Mouse (Mus musculus): ENCODE measurements around the gene Hook1.
"Not testable (repeated sequence)": the region's sequence is repeated elsewhere in the genome, so short reads cannot be mapped to it uniquely, and the experiment has no call there.

Hook1 gene

DNA sequence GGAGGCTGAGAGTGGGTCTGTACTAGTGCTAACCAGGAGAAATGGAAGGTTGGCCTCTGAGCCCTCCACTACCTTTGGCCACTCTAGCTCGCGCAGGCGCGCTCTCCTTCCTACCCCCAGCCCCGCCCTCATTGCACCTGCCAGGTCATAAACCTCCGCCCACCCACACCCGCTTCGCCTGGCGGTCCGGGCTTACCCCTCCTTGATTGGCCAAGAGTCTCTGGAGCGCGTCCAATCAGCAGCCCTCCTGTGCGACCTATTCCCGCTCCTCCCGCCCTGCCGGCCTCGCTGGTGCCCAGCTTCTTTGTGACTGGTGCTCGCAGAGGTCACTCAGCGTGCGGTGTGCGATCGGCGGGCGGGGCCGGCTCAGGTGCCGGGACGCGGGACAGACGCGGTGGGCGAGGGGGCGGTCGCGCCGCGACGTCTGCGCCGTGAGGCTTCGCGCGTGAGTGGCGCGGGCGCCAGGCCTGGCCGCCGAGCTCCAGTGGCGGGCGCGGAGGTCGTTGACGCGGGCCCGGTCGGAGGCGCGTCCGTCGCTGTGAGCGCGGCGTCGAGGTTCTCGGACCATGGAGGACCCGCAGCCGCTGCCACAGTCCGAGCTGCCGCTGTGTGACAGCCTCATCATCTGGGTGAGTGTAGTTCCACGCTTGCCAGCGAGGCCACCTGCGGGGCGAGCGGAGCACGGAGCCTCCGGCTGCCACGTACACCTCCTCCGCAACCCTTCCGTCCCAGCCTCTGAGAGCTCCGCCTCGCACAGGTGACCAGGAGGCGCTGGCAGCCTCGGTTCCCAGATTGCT is at the start of gene Hook1:
Hook1 (plus strand) TSS at position 313 of the 797 bp plus-strand sequence.
- DNase-seq, result peak; percentile 93

- DNase-seq, result no peak
These were observed 49.3 kb upstream of the Hook1 start for GRCm38 (mm10) chr4:95917703-95918102.

- no peak for DNase-seq
These were observed 46.6 kb upstream of the Hook1 start for GRCm38 (mm10) chr4:95920448-95920847.

DNA sequence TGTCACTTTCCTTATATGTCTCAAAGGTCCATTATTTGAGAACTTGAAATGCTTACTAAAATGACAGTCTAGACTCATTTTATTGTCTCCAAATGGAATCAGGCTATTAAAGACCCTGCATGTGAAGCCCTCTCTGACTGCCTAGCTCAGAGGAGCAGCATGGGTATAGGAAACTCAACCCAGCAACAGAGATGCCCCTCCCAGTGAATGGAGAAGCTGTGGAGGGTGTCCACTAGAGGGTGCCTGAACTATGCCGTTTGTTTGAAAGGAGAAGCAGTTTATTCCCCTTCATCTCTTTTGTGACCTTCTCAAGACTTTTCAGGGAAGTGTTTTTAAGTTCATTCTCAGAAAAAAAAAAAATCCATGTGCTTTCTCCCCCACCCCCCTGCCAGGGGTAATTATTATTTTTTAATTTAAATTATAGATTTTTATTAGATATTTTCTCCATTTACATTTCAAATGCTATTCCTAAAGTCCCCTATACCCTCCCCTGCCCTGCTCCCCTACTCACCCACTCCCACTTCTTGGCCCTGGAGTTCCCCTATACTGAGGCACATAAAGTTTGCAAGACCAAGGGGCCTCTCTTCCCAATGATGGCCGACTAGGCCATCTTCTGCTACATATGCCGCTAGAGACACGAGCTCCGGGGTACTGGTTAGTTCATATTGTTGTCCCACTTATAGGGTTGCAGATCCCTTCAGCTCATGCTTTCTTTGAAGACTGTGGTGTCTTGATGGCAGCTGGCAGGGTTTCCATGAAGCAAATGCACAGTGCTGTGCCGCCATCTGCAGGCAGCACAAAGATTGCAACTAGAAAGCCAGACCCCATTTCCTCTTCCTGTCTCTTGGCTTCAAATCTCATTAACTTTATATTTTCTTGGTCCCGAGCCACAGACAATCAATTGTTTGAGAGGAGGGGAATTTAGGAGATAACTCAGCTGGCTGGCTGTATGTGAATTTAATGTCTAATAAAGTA is 42.5 kb upstream of the Hook1 start:
- peak; percentile 88 for DNase-seq

DNA sequence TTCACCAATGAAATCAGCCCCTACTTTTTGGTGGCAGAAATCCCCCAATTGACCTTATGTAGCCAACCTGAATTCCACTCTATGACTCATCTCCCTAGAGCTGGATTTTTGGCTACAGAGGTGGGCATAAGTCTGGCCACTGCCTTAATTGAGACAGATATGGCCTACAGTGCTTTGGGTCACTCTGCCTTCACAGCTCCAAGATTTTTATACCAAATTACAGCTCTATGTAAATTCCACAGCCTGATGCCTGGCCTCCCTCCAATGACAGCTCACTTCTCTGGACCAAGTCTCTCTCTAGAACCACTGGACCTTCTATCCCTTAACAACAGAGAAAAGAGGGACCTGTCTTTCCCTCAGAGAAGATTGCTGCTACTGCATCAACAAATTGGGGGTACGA is 38.2 kb upstream of the Hook1 start:
- no peak for DNase-seq

DNA sequence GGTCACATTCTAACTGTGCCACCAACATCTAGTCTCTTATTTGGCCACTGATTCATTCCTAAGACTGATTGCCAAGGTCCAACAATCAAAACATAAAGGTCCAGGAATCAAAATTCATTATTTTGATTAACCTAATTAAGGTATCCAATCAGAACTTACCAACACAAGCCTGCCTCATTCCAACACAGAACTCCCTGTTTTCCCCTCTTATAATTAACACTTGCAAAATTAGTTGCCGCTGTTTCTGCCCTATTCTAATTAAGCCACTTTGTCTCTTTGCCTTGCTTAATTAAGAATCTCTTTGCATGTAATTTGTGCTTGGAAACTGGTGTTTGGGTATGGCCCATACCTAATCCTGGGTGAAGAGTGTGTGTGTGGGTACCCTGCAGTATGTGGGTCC is 37.1 kb upstream of the Hook1 start:
- no peak for DNase-seq

DNA sequence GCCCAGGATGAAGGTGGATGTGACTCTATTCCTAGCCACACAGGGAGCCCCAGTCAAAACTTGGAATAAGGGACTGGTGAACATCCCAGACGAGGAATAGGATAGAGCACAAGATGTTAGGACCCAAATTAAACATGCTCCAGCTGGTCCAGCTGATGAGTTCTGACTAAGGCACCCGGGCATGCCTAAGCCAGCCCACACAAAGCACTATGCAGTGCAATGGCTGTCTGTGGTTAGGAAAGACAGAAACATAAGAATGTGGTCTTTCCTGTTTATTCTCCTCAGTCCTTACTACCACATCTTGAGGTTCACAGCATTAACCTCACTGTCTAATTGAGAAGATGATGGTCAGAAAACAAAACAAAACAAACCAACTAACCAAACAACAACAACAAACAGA is 35.7 kb upstream of the Hook1 start:
- DNase-seq, result no peak

GRCm38 (mm10) chr4:95933801-95934356 is 33.2 kb upstream of the Hook1 start:
- no peak for DNase-seq

DNA sequence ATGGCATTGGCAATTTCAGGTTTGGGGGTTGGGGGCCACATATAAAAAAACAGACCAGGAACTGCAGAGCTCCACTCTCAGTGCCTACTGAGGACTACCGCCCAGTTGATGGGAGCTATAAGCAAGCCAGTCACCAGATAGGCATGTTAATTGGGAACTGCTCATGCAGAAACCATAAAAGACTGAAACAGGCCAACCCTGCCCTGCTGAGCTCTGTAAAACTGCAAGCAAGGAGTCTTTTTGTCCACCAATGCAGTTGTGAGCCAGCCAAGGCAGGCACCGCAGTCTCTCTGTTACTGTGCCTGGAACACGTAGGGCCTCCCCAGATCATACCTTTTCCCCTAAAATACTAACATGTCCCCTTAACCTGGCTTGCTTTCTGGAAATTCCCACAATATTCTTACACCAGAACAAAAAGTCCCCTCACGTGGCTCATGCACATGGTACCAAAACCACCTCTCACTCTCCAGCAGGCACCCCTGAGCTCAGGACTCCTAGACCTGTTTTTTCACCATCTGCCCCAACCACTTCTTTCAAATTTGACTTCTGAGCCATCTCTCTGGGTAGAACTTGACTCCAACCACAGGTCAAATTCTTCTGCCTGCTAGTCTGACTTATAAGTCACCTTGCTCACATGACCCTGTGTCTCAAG is 32.5 kb upstream of the Hook1 start:
- no peak for DNase-seq

- no peak for DNase-seq
These were observed 28.3 kb upstream of the Hook1 start for GRCm38 (mm10) chr4:95938701-95939100.

GRCm38 (mm10) chr4:95947896-95948295 is 19.1 kb upstream of the Hook1 start:
- DNase-seq, result no peak

GRCm38 (mm10) chr4:95953328-95953727 is 13.7 kb upstream of the Hook1 start:
- DNase-seq, result no peak

- not testable (repeated sequence) for DNase-seq
These were observed 15.2 kb downstream of the Hook1 start for GRCm38 (mm10) chr4:95982221-95982620.

DNA sequence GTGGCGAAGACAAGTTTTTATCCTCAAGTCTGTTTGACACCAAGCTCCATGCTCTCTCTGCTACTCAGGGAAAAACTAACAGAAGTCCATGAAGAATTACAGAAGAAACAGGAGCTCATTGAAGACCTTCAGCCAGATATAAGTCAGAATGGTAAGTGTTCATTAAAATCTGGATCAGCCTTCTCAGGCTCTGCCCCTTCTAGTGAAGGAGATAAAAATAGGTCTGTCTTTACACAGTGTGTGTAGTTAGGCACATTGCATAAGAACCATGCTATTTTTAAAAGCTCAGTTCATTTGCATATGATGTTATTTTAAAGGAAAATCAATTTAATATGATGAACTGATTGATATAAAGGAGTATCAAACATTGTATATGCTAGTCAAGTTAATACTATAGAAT is 49.8 kb downstream of the Hook1 start:
- DNase-seq, result no peak

DNA sequence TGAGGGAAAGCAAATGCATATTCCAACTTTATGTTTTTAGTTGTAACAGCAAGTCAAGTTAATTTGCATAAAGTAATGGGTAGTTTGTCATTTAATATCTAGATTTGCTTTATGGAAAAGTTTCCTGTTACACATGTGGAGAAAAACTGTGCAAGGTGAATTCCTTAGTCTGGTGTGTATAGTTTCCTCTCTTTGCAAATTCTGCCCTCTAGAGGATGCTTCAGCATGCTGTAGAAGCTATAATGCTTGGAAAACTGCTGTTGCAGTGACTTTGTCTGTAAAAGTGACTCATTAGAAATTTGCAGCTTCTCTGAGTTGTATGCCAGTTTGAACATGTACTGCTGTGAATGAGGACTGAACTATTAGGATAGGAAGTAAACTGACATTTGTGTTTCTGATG is 55.8 kb downstream of the Hook1 start:
- no peak for DNase-seq

GRCm38 (mm10) chr4:96028412-96028811 is 61.4 kb downstream of the Hook1 start:
- no peak for DNase-seq

DNA sequence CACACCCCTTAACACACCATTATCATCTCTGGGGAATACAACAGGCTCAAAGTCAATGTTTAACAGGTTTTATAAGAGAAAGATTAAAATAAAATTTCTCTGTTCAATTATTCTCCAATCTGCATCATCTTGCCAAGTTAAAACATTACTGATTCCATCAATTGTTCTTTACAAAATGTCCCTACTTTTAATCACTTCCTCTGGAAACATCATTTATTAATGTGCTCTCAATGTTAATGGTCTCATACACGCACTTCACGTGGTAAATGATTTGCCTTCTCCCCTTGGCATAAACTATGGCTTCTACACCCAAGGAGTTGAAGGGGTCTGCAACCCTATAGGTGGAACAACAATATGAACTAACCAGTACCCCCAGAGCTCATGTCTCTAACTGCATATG is 93.1 kb downstream of the Hook1 start:
- no peak for DNase-seq

- no peak for DNase-seq
These were observed 95.0 kb downstream of the Hook1 start for GRCm38 (mm10) chr4:96062045-96062444.
